ENCODE assay signal across 12 mouse cellular contexts in the genomic region with DNA sequence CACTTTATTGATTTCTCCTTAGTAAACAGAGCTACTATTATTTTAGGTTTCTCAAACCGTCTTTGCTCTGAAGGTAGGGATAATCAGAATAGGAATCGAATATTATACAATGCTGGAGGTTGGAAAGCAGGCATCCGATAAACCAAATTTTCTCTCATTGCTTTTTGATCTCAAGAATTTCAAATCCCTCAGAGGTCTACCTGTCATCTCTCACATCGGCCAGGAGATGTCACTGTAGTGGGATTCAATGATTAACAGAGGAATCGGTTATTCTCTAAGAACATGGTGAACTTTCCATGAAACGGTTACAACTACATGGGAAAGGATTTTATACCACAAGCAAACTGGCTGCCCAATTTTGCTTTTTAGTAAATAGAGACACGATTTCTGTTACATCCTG.
DNase-seq lines count a peak whose midpoint lies in the region; ATAC-seq lines count a peak whose summit lies in the region.
"Had no signal": no experiment of that assay in that cellular context is flagged by ENCODE, and none has a peak within 500 bp of the region (broad histone marks: within the 10 kb centered on the region; RNA-seq: fewer than 3 reads in every experiment).

No protein-coding gene starts in this region.

- WGBS in midbrain, embryonic 14.5 days, result 76% methylated on average over 7 of the region's 7 CpGs
- WGBS in midbrain, embryonic 11.5 days, result 78% methylated on average over 7 of the region's 7 CpGs

- peak; percentile 38 for DNase-seq in embryo, embryonic 10 days (ENCODE audit: low spot score)
- DNase-seq in embryo, embryonic 9.5 days (ENCODE audit: extremely low spot score), result no peak
- peak; percentile 22 for DNase-seq in kidney, adult 9 months
- DNase-seq in kidney, postnatal 10 days, result no peak
- DNase-seq in midbrain, embryonic 14.5 days, result peak; percentile 64
- no peak for DNase-seq in midbrain, embryonic 11.5 days (ENCODE audit: low spot score, missing footprints)
- DNase-seq in spleen, adult 12 weeks (ENCODE audit: low spot score), result no peak
- no peak for DNase-seq in heart, postnatal 4 days
- DNase-seq: thymus, postnatal 4 days had no signal

- H3K9me3 ChIP-seq in midbrain, embryonic 14.5 days (ENCODE audit: control insufficient read depth, low read length), result no peaks in the 10 kb centered on the region
- no peaks in the 10 kb centered on the region for H3K9me3 ChIP-seq in midbrain, embryonic 11.5 days (ENCODE audit: control insufficient read depth, low read length)
- H3K9me3 ChIP-seq: embryonic facial prominence, embryonic 15.5 days; lung, embryonic 15.5 days had no signal

- no peak for ATAC-seq in midbrain, embryonic 14.5 days (ENCODE audit: low FRiP score, low TSS enrichment)
- no peak for ATAC-seq in midbrain, embryonic 11.5 days (ENCODE audit: low FRiP score)
- ATAC-seq: activated CD4-positive, CD25-positive, alpha-beta regulatory T cell, adult 4 months had no signal

- no peaks in the 10 kb centered on the region for H3K27me3 ChIP-seq in midbrain, embryonic 14.5 days (ENCODE audit: control insufficient read depth, insufficient read depth, low read length)
- H3K27me3 ChIP-seq in midbrain, embryonic 11.5 days (ENCODE audit: control insufficient read depth, insufficient read depth, low read length), result no peaks in the 10 kb centered on the region
- H3K27me3 ChIP-seq: embryonic facial prominence, embryonic 15.5 days; lung, embryonic 15.5 days had no signal

- H3K4me2 ChIP-seq in midbrain, embryonic 14.5 days (ENCODE audit: low read length), result no peak overlapping the region
- H3K4me2 ChIP-seq in midbrain, embryonic 11.5 days, result no peak overlapping the region
- H3K4me2 ChIP-seq: embryonic facial prominence, embryonic 15.5 days; lung, embryonic 15.5 days had no signal

- H3K4me3 ChIP-seq in midbrain, embryonic 14.5 days (replicated peaks; ENCODE audit: low read depth, low read length), result no peak overlapping the region
- no peak overlapping the region for H3K4me3 ChIP-seq in midbrain, embryonic 11.5 days (ENCODE audit: low read depth, low read length)
- H3K4me3 ChIP-seq: embryonic facial prominence, embryonic 15.5 days; lung, embryonic 15.5 days had no signal

- H3K27ac ChIP-seq in midbrain, embryonic 14.5 days (replicated peaks; ENCODE audit: low read depth, low read length), result no peak overlapping the region
- no peak overlapping the region for H3K27ac ChIP-seq in midbrain, embryonic 11.5 days (ENCODE audit: low read depth, low read length)
- H3K27ac ChIP-seq: embryonic facial prominence, embryonic 15.5 days; lung, embryonic 15.5 days had no signal

- no peak overlapping the region for H3K9ac ChIP-seq in midbrain, embryonic 14.5 days (replicated peaks; ENCODE audit: low read length)
- H3K9ac ChIP-seq in midbrain, embryonic 11.5 days (ENCODE audit: low read length), result no peak overlapping the region
- H3K9ac ChIP-seq: embryonic facial prominence, embryonic 15.5 days; lung, embryonic 15.5 days had no signal

- no peaks in the 10 kb centered on the region for H3K36me3 ChIP-seq in midbrain, embryonic 14.5 days (ENCODE audit: control insufficient read depth, insufficient read depth, low read length)
- H3K36me3 ChIP-seq in midbrain, embryonic 11.5 days (ENCODE audit: control insufficient read depth, insufficient read depth, low read length), result no peaks in the 10 kb centered on the region
- H3K36me3 ChIP-seq: embryonic facial prominence, embryonic 15.5 days; lung, embryonic 15.5 days had no signal

- H3K4me1 ChIP-seq in midbrain, embryonic 14.5 days (ENCODE audit: control insufficient read depth, insufficient read depth, low read length), result no peaks in the 10 kb centered on the region
- no peaks in the 10 kb centered on the region for H3K4me1 ChIP-seq in midbrain, embryonic 11.5 days (ENCODE audit: control insufficient read depth, insufficient read depth, low read length)
- H3K4me1 ChIP-seq: embryonic facial prominence, embryonic 15.5 days; lung, embryonic 15.5 days had no signal

Comparison
In these comparisons a context has a peak if more than half of its experiments do, and no peak if none do; other contexts are left out.
1. DNase-seq: peak in embryo, embryonic 10 days (single experiment), kidney, adult 9 months (single experiment) and midbrain, embryonic 14.5 days (single experiment); none in embryo, embryonic 9.5 days (single experiment), kidney, postnatal 10 days (single experiment), midbrain, embryonic 11.5 days (single experiment), spleen, adult 12 weeks (single experiment) and heart, postnatal 4 days (single experiment).